Mouse (Mus musculus) midbrain, embryonic 13.5 days (tissue): ENCODE results near the gene Cisd1. TPM values are rescaled to one million over a fixed set of nuclear protein-coding genes. Genes with fewer than 3 reads are reported as not detected.

Experiments
- ATAC-seq: fragments of 200-750 bp; cut with Nextera tagmentation; 2 replicates; pipeline ENCODE4 v1.8.0; 2017; ENCODE audit warnings: mild to moderate bottlenecking, moderate TSS enrichment, moderate library complexity
- H3K27ac ChIP-seq: fragments of 300-500 bp; sonication (generic); 2 replicates; pipeline ENCODE4 v1.5.1; 2015; ENCODE audit warnings: inconsistent platforms, mild to moderate bottlenecking, moderate library complexity
- H3K27me3 ChIP-seq: fragments of 300-500 bp; sonication (generic); 2 replicates; pipeline ENCODE4 v1.6.1; 2015; ENCODE audit warnings: mild to moderate bottlenecking, inconsistent platforms
- H3K36me3 ChIP-seq: fragments of 300-500 bp; sonication (generic); 2 replicates; pipeline ENCODE4 v1.6.1; 2015; ENCODE audit warnings: mild to moderate bottlenecking, inconsistent platforms
- H3K4me1 ChIP-seq: fragments of 300-500 bp; sonication (generic); replicated peaks from 2 replicates; pipeline ENCODE4 v1.6.1; 2015; ENCODE audit warnings: inconsistent platforms
- H3K4me2 ChIP-seq: fragments of 300-500 bp; sonication (generic); replicated peaks from 2 replicates; pipeline ENCODE4 v1.6.1; 2015; ENCODE audit warnings: moderate library complexity, mild to moderate bottlenecking, inconsistent platforms
- H3K4me3 ChIP-seq: fragments of 300-500 bp; sonication (generic); replicated peaks from 2 replicates; pipeline ENCODE4 v1.5.1; 2015; ENCODE audit warnings: mild to moderate bottlenecking, inconsistent platforms
- H3K9ac ChIP-seq: fragments of 300-500 bp; sonication (generic); replicated peaks from 2 replicates; pipeline ENCODE4 v1.6.1; 2015; ENCODE audit warnings: mild to moderate bottlenecking, inconsistent platforms
- H3K9me3 ChIP-seq: fragments of 300-500 bp; sonication (generic); 2 replicates; pipeline ENCODE4 v1.6.1; 2016; ENCODE audit warnings: mild to moderate bottlenecking, inconsistent platforms
- WGBS: fragments of 180-500 bp; shearing (Covaris S2); methylation state at CpG from one replicate; pipeline ENCODE4 v1.1.7; 2015; 5-methylcytosine and 5-hydroxymethylcytosine counted together
- polyA plus RNA-seq: library from polyadenylated mRNA; unstranded; fragments of >200 nt; fragmentation: Nextera tagmentation; extraction: Ambion mirVana; gene quantifications from 2 replicates; pipeline ENCODE4 v1.2.1, GENCODE M21; 2015

The Cisd1 gene
- polyA plus RNA-seq, 1 experiment from 2014 or later, result 222 TPM

GRCm38 (mm10) chr10:71284511-71285125 lies 60.1 kb downstream of the Cisd1 start:
- H3K9ac ChIP-seq, result peak overlapping the region; percentile 97
- H3K4me1 ChIP-seq, result peaks cover 40% of the 10 kb centered on the region
- H3K36me3 ChIP-seq, result 0 out of 2 replicates have a peak, but pooled peaks cover 4% of the 10 kb centered on the region
- peak; percentile 92 for ATAC-seq
- under 1% methylated on average over 39 of the region's 41 CpGs for WGBS
- peak overlapping the region; percentile 58 for H3K4me2 ChIP-seq
- H3K9me3 ChIP-seq, result no peaks in the 10 kb centered on the region
- H3K4me3 ChIP-seq, result peak overlapping the region; percentile 97
- H3K27ac ChIP-seq, result peak overlapping the region; percentile 93
- 0 out of 2 replicates have a peak, but pooled peaks cover 3% of the 10 kb centered on the region for H3K27me3 ChIP-seq

- peak overlapping the region; percentile 97 for H3K4me3 ChIP-seq
- peak overlapping the region; percentile 58 for H3K4me2 ChIP-seq
- 0 out of 2 replicates have a peak, but pooled peaks cover 4% of the 10 kb centered on the region for H3K36me3 ChIP-seq
- ATAC-seq, result no peak
- H3K9me3 ChIP-seq, result no peaks in the 10 kb centered on the region
- peak overlapping the region; percentile 93 for H3K27ac ChIP-seq
- H3K9ac ChIP-seq, result peak overlapping the region; percentile 97
- WGBS, result 13% methylated on average over 8 of the region's 8 CpGs
- peaks cover 40% of the 10 kb centered on the region for H3K4me1 ChIP-seq
- 0 out of 2 replicates have a peak, but pooled peaks cover 3% of the 10 kb centered on the region for H3K27me3 ChIP-seq
Measured at GRCm38 (mm10) chr10:71284131-71284510, 60.6 kb downstream of the Cisd1 start.

Other genes with a start within 250 kb of the Cisd1 start
- 3.4 and 3.7 TPM in 2 replicates for gene Bicc1, start 185.3 kb downstream of the Cisd1 start, polyA plus RNA-seq
- gene Tfam, start 106.7 kb downstream of the Cisd1 start, polyA plus RNA-seq, result 57.9 and 58.5 TPM in 2 replicates
- 173 and 176 TPM in 2 replicates for gene Ube2d1, start 59.7 kb downstream of the Cisd1 start, polyA plus RNA-seq
- gene Ipmk, start 2.8 kb upstream of the Cisd1 start, polyA plus RNA-seq, result 16.3 and 17.7 TPM in 2 replicates